Mouse (Mus musculus): ENCODE results near the gene Olfr1370.

- TF ChIP-seq TCF12 (IDR thresholded peaks at IDR 0.05; ENCODE audit: insufficient read depth, poor library complexity, severe bottlenecking) = no peak
- TF ChIP-seq MAX (IDR thresholded peaks at IDR 0.05; ENCODE audit: low read depth) = no peak
- no peak for TF ChIP-seq POLR2A (IDR thresholded peaks at IDR 0.05; ENCODE audit: insufficient read length, low read depth)
- TF ChIP-seq TCF3 (IDR thresholded peaks at IDR 0.05; ENCODE audit: insufficient read length, low read depth) = no peak
Measured at GRCm38 (mm10) chr13:21066021-21066420, 8.7 kb downstream of the Olfr1370 start.
